Mouse (Mus musculus): ENCODE data around the gene Msh6.

DNA sequence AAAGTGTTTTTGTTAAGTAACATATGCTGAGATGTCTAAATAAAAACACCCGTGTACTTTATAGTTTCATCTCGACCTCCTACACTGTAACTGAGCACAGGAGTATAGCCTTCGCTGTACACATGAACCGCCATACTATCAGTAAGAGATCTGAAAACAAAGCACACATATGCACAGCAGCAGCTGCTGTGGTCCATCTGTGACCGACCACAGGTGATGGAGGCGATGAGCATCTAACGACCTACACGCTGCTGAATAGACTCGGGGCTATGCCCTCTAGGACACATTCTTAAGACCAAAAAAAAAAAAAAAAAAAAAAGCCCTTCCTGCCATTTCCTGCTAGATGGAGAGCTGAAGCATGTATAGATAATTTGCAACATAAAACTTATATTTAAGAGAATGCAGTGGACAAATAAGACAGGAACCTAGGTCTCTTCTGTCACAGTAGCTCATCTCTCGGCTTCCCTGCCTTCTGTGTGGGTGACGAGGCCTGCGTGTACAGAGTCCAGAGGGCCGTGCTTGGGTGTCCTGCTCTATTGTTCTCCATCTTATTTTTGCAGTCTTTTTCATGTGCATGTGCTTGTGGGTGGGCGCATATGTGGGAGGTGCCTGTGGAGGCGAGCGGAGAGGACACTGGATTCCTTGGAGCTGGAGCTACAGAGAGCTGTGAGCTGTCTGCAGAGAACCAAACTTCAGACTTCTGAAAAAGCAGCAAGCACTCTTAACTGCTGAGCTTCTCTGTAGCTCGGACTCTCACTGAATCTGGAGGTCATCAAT is 54.5 kb downstream of the Msh6 start:
- TF ChIP-seq CTCF (conservative IDR thresholded peaks at IDR 0.05 in 1 of 2, IDR thresholded peaks at IDR 0.05 in 1 of 2; ENCODE audit: low read depth in 2 of 2, low read length in 2 of 2) (no peak), EP300 (IDR thresholded peaks at IDR 0.05; ENCODE audit: low read length) (no peak), POLR2AphosphoS2 (IDR thresholded peaks at IDR 0.05; ENCODE audit: low read depth, low read length) (no peak)

Measured in CH12.LX (cell line).